Mouse (Mus musculus): ENCODE data around the gene Rsph10b.
A peak's percentile ranks its signal among the peaks of the same experiment; 100 is the strongest.

Rsph10b gene

GRCm38 (mm10) chr5:143932831-143933230 lies at the start of gene Rsph10b:
Gene Rsph10b (plus strand): TSS chr5:143933035.
- DNase-seq (ENCODE audit: low read depth, low spot score) = peak; percentile 59

- DNase-seq (ENCODE audit: low read depth, low spot score) = no peak
These were observed 47.6 kb upstream of the Rsph10b start for GRCm38 (mm10) chr5:143885274-143885673.

- no peak for DNase-seq (ENCODE audit: low read depth, low spot score)
These were observed 42.1 kb upstream of the Rsph10b start for GRCm38 (mm10) chr5:143890741-143891140.

- peak; percentile 43 for DNase-seq (ENCODE audit: low read depth, low spot score)
These were observed 40.5 kb upstream of the Rsph10b start for GRCm38 (mm10) chr5:143892255-143892886.

GRCm38 (mm10) chr5:143893396-143893795 lies 39.4 kb upstream of the Rsph10b start:
- no peak for DNase-seq (ENCODE audit: low read depth, low spot score)

GRCm38 (mm10) chr5:143897635-143898330 lies 35.1 kb upstream of the Rsph10b start, which contains the start of gene Ankrd61:
Gene Ankrd61 (minus strand): TSS chr5:143897685.
- peak; percentile 19 for DNase-seq (ENCODE audit: low read depth, low spot score)

GRCm38 (mm10) chr5:143902111-143902510 lies 30.7 kb upstream of the Rsph10b start:
- no peak for DNase-seq (ENCODE audit: low read depth, low spot score)

GRCm38 (mm10) chr5:143903813-143904212 lies 29.0 kb upstream of the Rsph10b start:
- DNase-seq (ENCODE audit: low read depth, low spot score) = no peak

- DNase-seq (ENCODE audit: low read depth, low spot score) = no peak
These were observed 26.4 kb upstream of the Rsph10b start for GRCm38 (mm10) chr5:143906429-143906828.

- DNase-seq (ENCODE audit: low read depth, low spot score) = no peak
These were observed 23.9 kb upstream of the Rsph10b start for GRCm38 (mm10) chr5:143908926-143909325.

GRCm38 (mm10) chr5:143909417-143910400 lies 23.1 kb upstream of the Rsph10b start, which contains the start of the genes Aimp2 and Pms2:
Gene Aimp2 (minus strand): TSS chr5:143909847.
Gene Pms2 (plus strand): TSS chr5:143909964.
- DNase-seq (ENCODE audit: low read depth, low spot score) = peak; percentile 99

GRCm38 (mm10) chr5:143916221-143916620 lies 16.6 kb upstream of the Rsph10b start:
- no peak for DNase-seq (ENCODE audit: low read depth, low spot score)

GRCm38 (mm10) chr5:143917418-143917817 lies 15.4 kb upstream of the Rsph10b start:
- peak; percentile 72 for DNase-seq (ENCODE audit: low read depth, low spot score)

- no peak for DNase-seq (ENCODE audit: low read depth, low spot score)
These were observed 14.7 kb upstream of the Rsph10b start for GRCm38 (mm10) chr5:143918120-143918519.

- no peak for DNase-seq (ENCODE audit: low read depth, low spot score)
These were observed 7.9 kb upstream of the Rsph10b start for GRCm38 (mm10) chr5:143924781-143925452.

- DNase-seq (ENCODE audit: low read depth, low spot score) = no peak
These were observed 5.0 kb upstream of the Rsph10b start, which contains the start of gene Gm42421 for GRCm38 (mm10) chr5:143927875-143928274. Gene Gm42421 (plus strand): TSS chr5:143928175.

GRCm38 (mm10) chr5:143929291-143929690 lies 3.5 kb upstream of the Rsph10b start:
- no peak for DNase-seq (ENCODE audit: low read depth, low spot score)

GRCm38 (mm10) chr5:143930656-143931055 lies 2.2 kb upstream of the Rsph10b start:
- no peak for DNase-seq (ENCODE audit: low read depth, low spot score)

- DNase-seq (ENCODE audit: low read depth, low spot score) = no peak
These were observed 813 bp upstream of the Rsph10b start for GRCm38 (mm10) chr5:143931863-143932580.

- DNase-seq (ENCODE audit: low read depth, low spot score) = no peak
These were observed 579 bp downstream of the Rsph10b start for GRCm38 (mm10) chr5:143933414-143933813.
